Mouse (Mus musculus) CH12.LX (cell line): ENCODE data around the gene Gm12184. TPM values are rescaled to one million over a fixed set of nuclear protein-coding genes. Genes with fewer than 3 reads are reported as not detected.

Experiments used
- DNase-seq: peaks from one replicate; pipeline ENCODE4 v3.0.0-alpha.2; 2013; ENCODE audit errors: extremely low read depth
- H3K27ac ChIP-seq: 2 replicates; pipeline ENCODE4 v1.5.1; 2012; ENCODE audit warnings: low read depth, mild to moderate bottlenecking, control low read depth, moderate library complexity; ENCODE audit not compliant: insufficient read depth
- H3K27me3 ChIP-seq: replicated peaks from 2 replicates; pipeline ENCODE3; 2012; ENCODE audit warnings: inconsistent platforms
- H3K36me3 ChIP-seq, 2 experiments: replicated peaks in 1 of 2; 2 replicates each; pipeline versions ENCODE3 to v1.6.1; 2012; ENCODE audit warnings: inconsistent platforms in 1 of 2, low read length in 1 of 2, mild to moderate bottlenecking in 1 of 2, mixed read lengths in 1 of 2, moderate library complexity in 1 of 2; ENCODE audit not compliant: control insufficient read depth in 1 of 2, insufficient read depth in 1 of 2
- H3K4me1 ChIP-seq, 2 experiments: 2 replicates each; pipeline ENCODE4 v1.6.1; 2012; ENCODE audit warnings: inconsistent platforms in 1 of 2, moderate library complexity in 1 of 2; ENCODE audit not compliant: insufficient read depth in 2 of 2, control insufficient read depth in 1 of 2
- H3K4me2 ChIP-seq: 2 replicates; pipeline ENCODE4 v1.6.1; 2012; ENCODE audit warnings: low read depth, mild to moderate bottlenecking, control low read depth; ENCODE audit not compliant: poor library complexity, insufficient read depth, severe bottlenecking
- H3K4me3 ChIP-seq, 3 experiments: fragments of 150-350 bp in 1 of 3; sonication (generic) in 1 of 3; replicated peaks in 1 of 3; 2 replicates each; pipeline versions ENCODE3 to v1.5.1; 2011 to 2012; ENCODE audit warnings: low read depth in 2 of 3, low read length in 2 of 3, mild to moderate bottlenecking in 2 of 3, moderate library complexity in 2 of 3, control low read depth in 1 of 3, improper control_type of control experiment in 1 of 3, inconsistent platforms in 1 of 3, mixed read lengths in 1 of 3; ENCODE audit not compliant: poor library complexity in 1 of 3
- H3K79me2 ChIP-seq: replicated peaks from 2 replicates; pipeline ENCODE4 v1.6.1; 2012; ENCODE audit warnings: mild to moderate bottlenecking, moderate library complexity; ENCODE audit not compliant: control insufficient read depth, poor library complexity, insufficient read depth, severe bottlenecking; ENCODE audit errors: extremely low read depth
- H3K9ac ChIP-seq: 2 replicates; pipeline ENCODE4 v1.6.1; 2012; ENCODE audit warnings: low read depth, mild to moderate bottlenecking, control low read depth, moderate library complexity; ENCODE audit not compliant: insufficient read depth
- H3K9me3 ChIP-seq: replicated peaks from 2 replicates; pipeline ENCODE3; 2012; ENCODE audit warnings: low read length, inconsistent platforms, mixed read lengths
- CHD2 ChIP-seq: IDR thresholded peaks from 2 replicates; pipeline ENCODE4 v1.6.1; 2011; ENCODE audit warnings: low read length, improper control_type of control experiment
- CTCF ChIP-seq, 2 experiments: IDR thresholded peaks in 1 of 2; conservative IDR thresholded peaks in 1 of 2; 2 replicates each; pipeline ENCODE4 v1.5.1; 2011 to 2012; ENCODE audit warnings: low read depth in 2 of 2, low read length in 2 of 2, improper control_type of control experiment in 1 of 2, inconsistent platforms in 1 of 2, mild to moderate bottlenecking in 1 of 2, moderate library complexity in 1 of 2
- ELF1 ChIP-seq: IDR thresholded peaks from 2 replicates; pipeline ENCODE4 v1.6.1; 2014; ENCODE audit warnings: low read depth, mild to moderate bottlenecking, inconsistent platforms, low read length, improper control_type of control experiment
- ETS1 ChIP-seq: conservative IDR thresholded peaks from 2 replicates; pipeline ENCODE4 v1.6.1; 2012; ENCODE audit warnings: low read depth, mild to moderate bottlenecking, inconsistent platforms, low read length, improper control_type of control experiment, moderate library complexity
- HCFC1 ChIP-seq: IDR thresholded peaks from 2 replicates; pipeline ENCODE4 v1.6.1; 2012; ENCODE audit warnings: low read depth, mild to moderate bottlenecking, inconsistent platforms, low read length, improper control_type of control experiment
- IRF4 ChIP-seq: IDR thresholded peaks from 2 replicates; pipeline ENCODE4 v1.6.1; 2014; ENCODE audit warnings: low read depth, mild to moderate bottlenecking, inconsistent platforms, low read length, improper control_type of control experiment
- JUN ChIP-seq: IDR thresholded peaks from 2 replicates; pipeline ENCODE4 v1.6.1; 2011; ENCODE audit warnings: low read depth, mild to moderate bottlenecking, low read length, improper control_type of control experiment, moderate library complexity; ENCODE audit not compliant: insufficient read depth
- JUND ChIP-seq: conservative IDR thresholded peaks from 2 replicates; pipeline ENCODE4 v1.6.1; 2011; ENCODE audit warnings: low read depth, low read length, improper control_type of control experiment
- KAT2A ChIP-seq: IDR thresholded peaks from 2 replicates; pipeline ENCODE4 v1.6.1; 2012; ENCODE audit warnings: low read length, improper control_type of control experiment, inconsistent platforms; ENCODE audit not compliant: insufficient replicate concordance
- MAFK ChIP-seq: IDR thresholded peaks from 2 replicates; pipeline ENCODE4 v1.6.1; 2011; ENCODE audit warnings: low read length, improper control_type of control experiment; ENCODE audit not compliant: insufficient replicate concordance
- MAX ChIP-seq: IDR thresholded peaks from 2 replicates; pipeline ENCODE4 v1.6.1; 2011; ENCODE audit warnings: low read length, improper control_type of control experiment
- MAZ ChIP-seq: IDR thresholded peaks from 2 replicates; pipeline ENCODE4 v1.6.1; 2012; ENCODE audit warnings: low read depth, mild to moderate bottlenecking, inconsistent platforms, low read length, improper control_type of control experiment, moderate library complexity
- MEF2A ChIP-seq: IDR thresholded peaks from 2 replicates; pipeline ENCODE4 v1.6.1; 2014; ENCODE audit warnings: low read depth, mild to moderate bottlenecking, inconsistent platforms, low read length, improper control_type of control experiment, borderline replicate concordance
- MXI1 ChIP-seq: IDR thresholded peaks from 2 replicates; pipeline ENCODE4 v1.6.1; 2011; ENCODE audit warnings: mild to moderate bottlenecking, low read depth, low read length, improper control_type of control experiment
- NRF1 ChIP-seq: IDR thresholded peaks from 2 replicates; pipeline ENCODE4 v1.6.1; 2014; ENCODE audit warnings: low read depth, mild to moderate bottlenecking, inconsistent platforms, low read length, improper control_type of control experiment, moderate library complexity
- POLR2AphosphoS2 ChIP-seq: IDR thresholded peaks from 2 replicates; pipeline ENCODE4 v1.6.1; 2011; ENCODE audit warnings: low read depth, low read length, improper control_type of control experiment
- RAD21 ChIP-seq: IDR thresholded peaks from 2 replicates; pipeline ENCODE4 v1.6.1; 2011; ENCODE audit warnings: low read depth, mild to moderate bottlenecking, low read length, improper control_type of control experiment, moderate library complexity
- SMC3 ChIP-seq: IDR thresholded peaks from 2 replicates; pipeline ENCODE4 v1.6.1; 2011; ENCODE audit warnings: low read depth, low read length, improper control_type of control experiment
- TBP ChIP-seq: conservative IDR thresholded peaks from 2 replicates; pipeline ENCODE4 v1.6.1; 2011; ENCODE audit warnings: low read depth, low read length, improper control_type of control experiment
- TCF12 ChIP-seq: IDR thresholded peaks from 2 replicates; pipeline ENCODE4 v1.6.1; 2014; ENCODE audit warnings: low read depth, mild to moderate bottlenecking, inconsistent platforms, low read length, improper control_type of control experiment
- UBTF ChIP-seq: IDR thresholded peaks from 2 replicates; pipeline ENCODE4 v1.6.1; 2012; ENCODE audit warnings: low read depth, mild to moderate bottlenecking, inconsistent platforms, low read length, improper control_type of control experiment, moderate library complexity
- USF1 ChIP-seq: IDR thresholded peaks from 2 replicates; pipeline ENCODE4 v1.6.1; 2014; ENCODE audit warnings: low read depth, mild to moderate bottlenecking, inconsistent platforms, low read length, improper control_type of control experiment
- USF2 ChIP-seq: conservative IDR thresholded peaks from 2 replicates; pipeline ENCODE4 v1.6.1; 2011; ENCODE audit warnings: low read depth, low read length, improper control_type of control experiment
- ZC3H11A ChIP-seq: IDR thresholded peaks from 2 replicates; pipeline ENCODE4 v1.6.1; 2012; ENCODE audit warnings: low read depth, mild to moderate bottlenecking, inconsistent platforms, low read length, improper control_type of control experiment
- ZMIZ1 ChIP-seq: IDR thresholded peaks from 2 replicates; pipeline ENCODE4 v1.6.1; 2012; ENCODE audit warnings: low read depth, mild to moderate bottlenecking, inconsistent platforms, low read length, improper control_type of control experiment
- ZNF384 ChIP-seq: IDR thresholded peaks from 2 replicates; pipeline ENCODE4 v1.6.1; 2012; ENCODE audit warnings: low read depth, low read length, improper control_type of control experiment, inconsistent platforms
- dilution Hi-C: fragments of 300-500 bp; cut with MboI; formaldehyde crosslinking; loops from 2 replicates; pipeline ENCODE4 v1.14.3; 2020; ENCODE audit warnings: low sequenced_read_pairs; ENCODE audit not compliant: extremely low pct_unique_long_range_greater_than_20kb, extremely low pct_ligation_motif_present
- in situ Hi-C: fragments of 300-500 bp; cut with MboI; formaldehyde crosslinking; loops from 3 replicates; pipeline ENCODE4 v1.14.3; 2019; ENCODE audit warnings: low sequenced_read_pairs, low pct_ligation_motif_present, low pct_unique_long_range_greater_than_20kb, mixed read lengths
- polyA plus RNA-seq: library from polyadenylated mRNA; unstranded; fragments of >175 nt; gene quantifications from 2 replicates; pipeline ENCODE4 v1.2.1, GENCODE M21; 2012; ENCODE audit warnings: low read depth; ENCODE audit not compliant: insufficient read length
- total RNA-seq, 2 experiments: library from RNA; depleted of rRNA; stranded (reverse); fragments of 300-350 nt in 1 of 2; fragments of >200 nt in 1 of 2; gene quantifications; 2 replicates each; pipeline ENCODE4 v1.2.3; 2012 to 2014

Gene Gm12184
- total and polyA plus RNA-seq, 3 experiments = 5.6 to 51.6 (median 7.1) TPM

- dilution Hi-C loops (no loop called here), in situ Hi-C loops (loop anchor here (25.0 kb wide), 2 partner anchors 277 to 548 kb away; partner anchors contain the start of gene Olfr1389)
- H3K4me1 ChIP-seq = peaks cover 0 to 15% of the 10 kb centered on the region in 2 experiments; a peak in 2 of 4 replicates
- H3K36me3 ChIP-seq = peaks cover 25 to 48% of the 10 kb centered on the region in 2 experiments
- H3K9ac ChIP-seq = no peak overlapping the region
- H3K27me3 ChIP-seq = no peaks in the 10 kb centered on the region
- H3K9me3 ChIP-seq = no peaks in the 10 kb centered on the region
- no peak for DNase-seq
- H3K79me2 ChIP-seq = peaks cover 12% of the 10 kb centered on the region
- H3K27ac ChIP-seq = no peak overlapping the region
- no peak for TF ChIP-seq RAD21
- TF ChIP-seq MAFK = no peak
- no peak for TF ChIP-seq UBTF
- TF ChIP-seq MXI1 = no peak
- no peak for TF ChIP-seq JUN
- no peak for TF ChIP-seq CHD2
- TF ChIP-seq USF1 = no peak
- TF ChIP-seq TCF12 = no peak
- no peak for TF ChIP-seq ZC3H11A
- no peak for TF ChIP-seq KAT2A
- no peak for TF ChIP-seq CTCF (conservative IDR thresholded peaks at IDR 0.05 in 1 of 2, IDR thresholded peaks at IDR 0.05 in 1 of 2; ENCODE audit: low read depth in 2 of 2, low read length in 2 of 2)
- no peak overlapping the region for H3K4me2 ChIP-seq
- H3K4me3 ChIP-seq = no peak overlapping the region
These were observed 37.4 kb upstream of the Gm12184 start for GRCm38 (mm10) chr11:48863808-48864207.

GRCm38 (mm10) chr11:48862784-48863319 is 36.4 kb upstream of the Gm12184 start:
- Histone ChIP-seq H3K27me3 (no peaks in the 10 kb centered on the region), H3K4me1 (peaks cover 0 to 15% of the 10 kb centered on the region in 2 experiments; a peak in 2 of 4 replicates), H3K4me3 (no peak overlapping the region), H3K9me3 (no peaks in the 10 kb centered on the region), H3K79me2 (peaks cover 7% of the 10 kb centered on the region), H3K36me3 (peaks cover 25 to 44% of the 10 kb centered on the region in 2 experiments), H3K27ac (no peak overlapping the region), H3K4me2 (no peak overlapping the region), H3K9ac (no peak overlapping the region)
- no peak for DNase-seq
- dilution Hi-C loops (no loop called here), in situ Hi-C loops (loop anchor here (25.0 kb wide), 2 partner anchors 276 to 549 kb away; partner anchors contain the start of gene Olfr1389)
- peak; percentile 54 for TF ChIP-seq ELF1
- no peak for TF ChIP-seq POLR2AphosphoS2
- TF ChIP-seq JUND = no peak
- no peak for TF ChIP-seq HCFC1
- TF ChIP-seq MAZ = no peak
- no peak for TF ChIP-seq ETS1
- no peak for TF ChIP-seq MAX
- TF ChIP-seq UBTF = no peak
- no peak for TF ChIP-seq ZMIZ1
- TF ChIP-seq TCF12 = no peak
- no peak for TF ChIP-seq IRF4
- no peak for TF ChIP-seq NRF1
- TF ChIP-seq USF2 = no peak; the same call in 1 of the 2 replicates
- TF ChIP-seq SMC3 = peak; percentile 74
- peak; percentile 97 for TF ChIP-seq TBP
- TF ChIP-seq RAD21 = peak; percentile 42
- TF ChIP-seq MEF2A = no peak
- TF ChIP-seq CTCF (conservative IDR thresholded peaks at IDR 0.05 in 1 of 2, IDR thresholded peaks at IDR 0.05 in 1 of 2; ENCODE audit: low read depth in 2 of 2, low read length in 2 of 2) = peak in 1 of 2 experiments; percentile 61; a peak in 2 of 4 replicates
- TF ChIP-seq ZC3H11A = no peak
- TF ChIP-seq ZNF384 = peak; percentile 61; the same call in 1 of the 2 replicates
